Mouse (Mus musculus) yolk sac, embryonic 10.5 days (tissue): Measurements from ENCODE around the gene Med9.
A peak's percentile ranks its signal among the peaks of the same experiment; 100 is the strongest.
"Not testable (repeated sequence)": the region's sequence is repeated elsewhere in the genome, so short reads cannot be mapped to it uniquely, and the experiment has no call there.

Experiments
- DNase-seq: peaks from one replicate; pipeline ENCODE4 v3.0.0-alpha.2; 2017; ENCODE audit warnings: low spot score

Gene Med9

GRCm38 (mm10) chr11:59944855-59945254, 3.2 kb upstream of the Med9 start:
- DNase-seq, result not testable (repeated sequence)

DNA sequence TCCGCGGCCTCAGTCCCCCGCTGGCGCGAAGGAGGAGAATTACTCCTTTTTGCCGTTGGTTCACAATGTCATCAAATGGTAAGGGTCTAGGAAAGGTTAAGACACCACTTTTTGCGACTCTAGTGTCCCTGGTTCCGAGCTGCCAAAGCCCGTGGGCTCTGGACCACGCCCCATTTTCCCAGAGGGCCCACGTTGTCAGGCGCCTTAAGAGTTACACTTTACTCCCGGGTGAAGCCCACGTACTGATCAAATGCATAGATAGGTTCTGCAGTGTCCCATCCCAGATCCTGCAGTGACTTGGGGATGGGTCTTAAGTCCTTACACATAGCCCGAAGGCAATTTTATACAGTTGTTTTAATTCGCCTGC, 378 bp downstream of the Med9 start:
- no peak for DNase-seq

GRCm38 (mm10) chr11:59952892-59953291, 4.9 kb downstream of the Med9 start:
- no peak for DNase-seq

DNA sequence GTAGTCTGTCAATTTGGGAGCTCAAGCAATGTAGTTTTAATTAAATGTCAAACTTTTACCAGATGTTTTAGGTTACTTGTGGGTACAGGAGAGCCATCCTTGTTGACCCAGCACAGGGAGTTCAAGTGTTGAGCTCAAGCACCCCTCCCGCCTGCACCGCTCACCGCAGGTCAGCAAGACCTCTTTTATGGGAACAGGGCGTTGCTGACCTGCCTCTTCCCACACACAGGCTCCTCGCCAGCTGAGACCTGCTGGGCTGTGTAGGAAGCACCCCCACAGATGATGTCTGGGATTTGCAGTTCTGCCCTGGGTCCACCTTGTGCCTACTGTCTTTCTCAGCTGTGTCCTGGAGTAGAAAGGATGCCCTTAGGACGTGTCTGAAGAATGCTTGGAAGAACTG, 8.7 kb downstream of the Med9 start:
- DNase-seq, result no peak

GRCm38 (mm10) chr11:59959453-59959852, 11.4 kb downstream of the Med9 start:
- no peak for DNase-seq

DNA sequence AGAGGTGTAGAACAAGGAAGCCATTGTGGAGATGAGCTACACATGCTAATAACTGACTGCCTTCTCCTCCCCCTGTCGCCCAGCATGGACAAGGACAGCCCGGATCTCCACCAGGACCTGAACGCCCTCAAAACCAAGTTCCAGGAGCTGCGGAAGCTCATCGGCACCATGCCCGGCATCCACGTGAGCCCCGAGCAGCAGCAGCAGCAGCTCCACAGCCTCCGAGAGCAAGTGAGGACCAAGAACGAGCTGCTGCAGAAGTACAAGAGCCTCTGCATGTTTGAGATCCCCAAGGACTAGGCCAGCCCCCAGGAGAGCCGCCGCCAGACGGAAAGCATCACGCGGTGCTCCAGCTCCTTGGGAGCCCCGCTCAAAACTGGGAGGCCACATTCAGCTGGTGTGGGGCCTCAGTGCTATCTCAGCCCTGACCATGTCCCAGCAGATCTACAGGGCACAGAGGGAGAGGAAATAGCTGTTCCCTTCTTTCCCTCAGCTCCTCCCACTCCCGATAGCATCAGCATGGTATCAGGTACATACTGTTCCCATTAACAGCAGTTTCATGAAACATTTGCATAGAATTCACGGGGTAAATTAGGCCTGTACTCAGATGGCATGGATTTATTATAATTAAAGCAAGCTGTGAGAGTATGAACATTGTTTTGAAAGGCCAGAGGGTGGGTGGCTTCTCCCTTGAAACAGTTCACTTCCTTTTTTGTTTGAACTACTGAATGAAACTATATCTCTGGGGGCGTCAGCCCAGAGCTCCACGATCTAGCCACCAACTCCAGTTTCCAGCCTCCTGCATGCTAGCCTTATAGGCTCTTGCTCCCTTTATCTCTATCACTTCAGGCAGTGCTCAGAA, 12.7 kb downstream of the Med9 start:
- no peak for DNase-seq

DNA sequence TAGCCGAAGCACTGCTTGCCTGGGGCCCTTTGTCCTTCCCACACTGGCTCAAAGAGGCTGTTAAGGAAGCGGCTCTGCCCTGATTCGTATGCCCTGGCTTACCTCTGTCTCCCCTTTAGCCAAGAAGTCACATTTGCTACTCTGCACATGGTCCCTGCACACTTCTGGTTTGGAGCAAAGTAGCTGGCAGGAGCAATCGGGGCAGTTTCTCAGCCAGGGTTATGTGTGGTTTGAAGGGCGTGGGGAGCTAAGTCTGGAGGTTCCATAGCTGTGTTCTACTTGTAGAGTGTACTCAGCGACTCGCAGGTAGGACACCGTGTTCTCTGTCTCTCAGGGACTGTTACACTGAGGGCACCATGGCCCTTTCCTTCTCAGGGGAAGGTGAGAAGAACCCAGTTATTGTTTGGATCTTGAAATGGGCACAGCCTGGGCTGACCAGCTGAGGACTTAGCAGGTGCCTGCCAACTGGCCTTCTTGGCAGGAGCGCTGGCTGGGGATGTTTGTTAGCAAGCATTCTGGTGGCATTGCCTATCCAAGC, 13.4 kb downstream of the Med9 start:
- DNase-seq, result no peak

DNA sequence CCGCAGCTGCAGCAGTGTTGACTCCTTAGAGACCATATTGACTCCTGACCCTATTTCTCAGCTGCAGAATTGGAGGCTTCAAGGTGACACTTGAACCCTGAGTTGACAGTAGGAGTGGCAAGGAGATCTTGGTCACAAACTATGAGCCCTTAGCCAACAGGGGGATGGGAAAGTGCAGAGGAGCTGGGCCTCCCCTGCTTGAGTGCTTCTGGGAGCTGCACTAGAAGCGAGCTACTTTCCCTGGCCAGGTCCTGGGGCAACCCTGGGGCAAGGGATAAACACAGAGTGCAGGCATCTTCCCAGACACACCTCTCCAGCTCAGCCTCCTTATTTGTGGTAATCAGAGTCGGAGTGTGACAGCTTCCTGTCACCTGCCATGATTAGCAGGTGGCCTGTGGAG, 14.6 kb downstream of the Med9 start:
- no peak for DNase-seq

DNA sequence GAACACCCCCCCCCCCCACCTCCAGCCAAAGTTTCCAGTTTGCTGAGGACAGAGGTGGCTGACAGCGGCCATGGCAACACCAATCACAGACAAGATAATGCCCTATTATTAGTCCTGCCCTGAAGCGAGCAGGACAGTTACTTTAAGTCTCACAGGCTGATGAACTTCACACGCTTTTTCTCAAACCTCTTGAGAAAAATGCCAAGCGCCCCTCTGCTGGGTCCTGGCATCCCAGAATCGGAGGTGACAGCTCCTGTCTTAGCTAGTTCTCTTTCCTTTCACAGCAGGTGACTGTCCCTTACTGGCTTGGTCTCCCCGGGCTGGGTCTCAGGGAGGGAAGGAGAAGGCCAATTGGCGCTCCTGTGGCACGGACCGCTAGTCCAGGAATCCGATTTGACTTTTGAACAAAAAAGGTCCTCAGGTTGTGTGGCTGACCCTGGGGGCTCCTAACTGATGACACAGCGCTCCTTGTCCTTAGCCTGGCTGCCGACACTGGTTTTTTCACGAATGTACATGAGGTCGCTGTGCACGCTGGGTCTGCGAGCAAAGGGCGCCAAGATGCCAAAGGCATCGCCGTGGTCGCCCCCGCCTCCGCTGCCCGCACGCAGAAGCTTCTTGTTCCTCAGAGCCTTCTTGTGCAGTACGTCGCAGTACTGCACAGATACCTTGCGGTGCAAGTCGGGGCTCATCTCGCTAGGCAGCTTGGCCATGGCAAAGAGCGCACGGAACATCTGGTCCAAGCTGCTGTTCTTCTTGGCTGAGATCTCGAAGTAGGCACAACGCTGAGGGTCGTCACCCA, 15.6 kb downstream of the Med9 start:
- peak; percentile 8 for DNase-seq

- DNase-seq, result no peak
These were observed 16.3 kb downstream of the Med9 start for GRCm38 (mm10) chr11:59964163-59964758.

- DNase-seq, result peak; percentile 87
These were observed 16.8 kb downstream of the Med9 start, which contains the start of gene Rasd1 for GRCm38 (mm10) chr11:59964818-59965217. Gene Rasd1, minus strand, starts transcription at chr11:59964944.

DNA sequence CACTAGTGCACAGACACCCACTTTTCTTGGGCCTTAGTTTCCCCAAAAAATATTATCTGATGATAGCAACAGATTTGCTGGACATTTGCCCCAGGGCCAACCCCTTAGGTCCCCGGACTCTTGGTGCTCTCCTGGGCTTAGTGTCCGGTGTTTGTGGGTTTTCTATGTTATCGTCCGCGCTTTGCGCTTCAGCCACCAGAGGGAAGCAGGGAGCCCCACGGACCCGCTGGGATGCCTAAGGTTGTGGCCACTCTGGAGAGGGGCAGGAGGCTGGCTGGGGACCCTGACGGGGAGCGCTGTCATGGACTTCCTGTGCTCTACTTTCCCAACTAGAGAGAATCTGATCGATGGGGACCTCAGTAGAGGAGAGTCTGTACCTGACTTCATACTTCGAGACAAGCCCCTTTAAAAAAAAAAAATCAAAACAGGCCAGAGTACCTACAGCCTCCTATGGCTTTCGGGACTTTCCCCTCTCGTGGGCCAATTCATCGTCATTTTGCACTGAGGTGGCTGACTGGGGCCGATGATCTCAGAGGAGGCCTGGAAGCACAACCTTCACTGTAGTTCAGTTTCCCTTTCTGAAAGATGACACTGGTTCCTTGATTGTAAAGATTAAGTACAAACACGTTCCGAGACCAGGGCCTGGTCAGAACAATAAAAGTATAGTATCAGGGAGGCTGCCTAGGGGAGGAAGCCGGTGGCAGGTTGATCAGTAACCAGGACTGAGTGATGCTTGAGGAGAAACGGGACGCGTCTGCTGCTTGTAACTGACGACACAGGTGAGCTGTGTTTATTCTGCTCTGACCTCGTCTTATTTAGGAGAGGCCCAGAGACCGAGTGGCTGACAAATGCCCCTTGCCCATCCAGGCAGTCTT, 17.5 kb downstream of the Med9 start:
- DNase-seq, result peak; percentile 79

DNA sequence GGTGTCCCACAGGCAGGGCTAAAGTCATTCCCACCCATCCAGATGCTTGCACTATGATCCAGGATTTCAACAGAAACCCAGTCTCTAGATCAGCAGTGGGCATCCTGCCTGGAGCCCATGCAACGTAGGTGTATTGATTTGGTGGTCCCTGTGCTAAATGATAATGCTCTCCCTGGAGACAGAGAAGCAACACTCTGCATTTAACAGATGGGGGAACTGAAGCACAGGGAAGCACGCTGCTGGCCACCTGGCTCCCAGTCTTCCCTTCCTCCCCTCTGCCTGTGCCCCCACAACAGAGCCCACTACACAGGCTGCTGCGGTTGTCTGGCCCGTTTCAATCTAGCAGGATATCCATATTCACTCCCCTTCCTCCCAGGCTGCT, 18.1 kb downstream of the Med9 start:
- DNase-seq, result no peak

DNA sequence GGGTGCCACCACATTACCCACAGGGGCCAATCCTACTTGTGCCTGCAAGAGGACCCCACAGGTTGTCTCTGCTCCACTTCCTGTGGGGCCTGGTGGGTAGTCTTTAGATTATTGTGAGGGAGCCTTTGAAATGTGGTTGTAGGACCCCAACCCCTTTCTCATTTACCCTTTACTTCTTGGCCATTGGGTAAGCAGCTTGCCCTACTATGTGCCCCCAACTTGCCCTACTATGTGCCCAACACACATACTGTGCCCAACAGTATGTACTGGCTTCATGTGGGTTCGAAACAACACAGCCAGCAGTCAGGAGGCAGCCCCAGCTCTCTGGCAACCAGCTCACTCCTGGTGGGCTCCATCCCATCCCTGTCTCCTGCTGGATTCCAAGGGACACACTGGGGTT, 19.8 kb downstream of the Med9 start:
- no peak for DNase-seq

DNA sequence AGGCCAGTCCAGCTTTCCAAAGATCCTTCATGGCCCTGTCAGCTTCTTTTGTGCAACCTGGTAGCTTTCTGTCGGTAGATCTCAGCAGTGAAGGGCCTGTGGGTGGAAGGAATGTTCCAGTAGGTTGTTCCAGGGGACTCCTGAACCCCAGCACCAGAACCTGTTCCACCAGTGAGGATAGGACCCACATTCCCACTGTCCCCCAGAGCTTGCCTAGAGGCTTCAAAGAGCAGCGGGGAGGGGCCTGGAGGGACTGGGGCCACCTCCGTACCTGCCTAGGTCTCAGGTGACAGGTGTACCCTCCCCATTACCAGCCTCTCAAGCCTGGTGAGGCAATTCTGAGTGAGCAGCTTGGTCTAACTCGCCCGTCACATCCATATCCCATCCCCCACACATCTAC, 22.8 kb downstream of the Med9 start:
- no peak for DNase-seq

DNA sequence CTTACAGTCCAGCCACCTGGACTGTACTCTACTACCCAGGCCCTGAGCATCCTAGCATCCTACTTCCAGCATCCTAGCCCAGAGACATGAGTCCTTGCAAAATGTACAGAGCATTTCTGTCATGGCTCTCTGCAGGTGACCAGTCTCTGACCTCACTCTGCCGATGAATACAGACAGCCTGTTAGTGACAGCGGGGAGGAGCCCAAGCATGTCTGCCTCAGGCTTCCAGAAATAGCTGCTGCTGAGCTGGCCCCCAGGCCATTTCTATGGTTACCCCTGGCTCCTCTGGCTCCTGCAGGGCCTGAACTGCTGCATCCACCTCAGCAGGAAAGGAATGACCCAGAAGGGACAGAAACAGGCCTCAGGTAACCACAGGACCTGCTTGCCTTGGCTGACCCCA, 23.7 kb downstream of the Med9 start:
- no peak for DNase-seq

GRCm38 (mm10) chr11:59973389-59973788, 25.4 kb downstream of the Med9 start:
- no peak for DNase-seq

DNA sequence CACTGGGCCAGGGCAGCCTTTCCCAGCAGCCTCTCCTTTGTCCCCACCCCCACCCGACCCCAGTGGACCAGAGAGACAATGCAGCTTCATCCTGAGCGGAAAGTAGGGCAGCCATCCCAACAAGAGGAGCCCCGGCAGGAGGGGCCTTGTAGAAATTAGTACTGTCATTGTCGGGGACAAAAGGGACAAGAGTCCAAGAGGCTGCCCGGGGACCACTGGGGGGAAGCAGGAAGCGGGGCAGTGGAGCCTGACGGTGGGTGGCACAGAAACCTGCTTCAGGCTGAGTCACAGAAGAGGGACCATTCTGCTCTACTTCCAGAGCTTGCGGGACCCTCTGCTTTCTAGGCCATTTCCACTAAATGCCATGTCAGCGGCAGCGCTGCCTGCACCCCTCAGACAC, 27.2 kb downstream of the Med9 start:
- DNase-seq, result no peak

DNA sequence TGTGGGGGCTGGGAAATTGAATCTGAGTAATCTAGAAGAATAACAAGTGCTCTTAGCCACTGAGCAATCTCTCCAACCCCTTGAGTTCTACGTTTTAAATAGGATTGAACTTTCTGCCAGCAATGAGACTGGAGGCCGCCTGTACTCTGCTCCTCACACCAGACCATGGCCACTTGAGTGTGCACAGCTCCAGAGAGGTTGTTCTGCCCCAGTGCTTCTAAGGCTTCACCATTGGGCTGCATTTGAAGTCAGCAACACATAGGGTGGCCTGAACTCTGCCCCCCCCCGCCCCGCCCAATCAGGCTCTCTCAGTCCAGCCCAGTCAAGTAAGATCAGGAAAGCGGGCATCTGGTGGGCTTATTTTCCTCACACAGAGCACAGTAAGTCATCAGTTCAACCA, 29.8 kb downstream of the Med9 start:
- DNase-seq, result no peak

GRCm38 (mm10) chr11:59989406-59989805, 41.4 kb downstream of the Med9 start:
- DNase-seq, result no peak

GRCm38 (mm10) chr11:59991365-59991764, 43.4 kb downstream of the Med9 start:
- no peak for DNase-seq

DNA sequence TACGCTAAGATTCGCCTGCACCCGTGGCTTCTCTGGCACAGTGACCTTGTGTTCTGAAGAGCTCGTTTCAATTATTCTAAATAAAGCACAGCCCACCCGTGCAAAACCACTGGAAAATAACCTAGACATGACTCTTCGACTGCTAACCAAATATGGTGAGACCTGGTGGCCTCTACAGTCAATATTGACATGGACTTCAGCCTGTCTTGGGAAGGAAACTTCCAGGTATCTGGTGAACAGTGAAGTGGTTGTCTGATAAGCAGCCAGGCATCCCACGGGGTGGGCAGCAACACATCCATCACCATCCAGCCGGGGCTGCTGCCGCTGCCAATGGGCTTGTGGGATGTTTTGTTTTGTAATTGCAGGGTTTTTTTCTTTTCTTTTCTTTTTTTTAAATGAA, 46.3 kb downstream of the Med9 start:
- peak; percentile 72 for DNase-seq
